Mouse (Mus musculus) forebrain, postnatal 0 days (tissue): ENCODE measurements around the gene 1700022I11Rik. TPM values are rescaled to one million over a fixed set of nuclear protein-coding genes. Genes with fewer than 3 reads are reported as not detected.
A peak's percentile ranks its signal among the peaks of the same experiment; 100 is the strongest.

ENCODE experiments used
- ATAC-seq: fragments of 200-750 bp; cut with Nextera tagmentation; 2 replicates; pipeline ENCODE4 v1.8.0; 2017; ENCODE audit warnings: mild to moderate bottlenecking, moderate library complexity
- DNase-seq: peaks from one replicate; pipeline ENCODE4 v3.0.0-alpha.2; 2015
- H3K27ac ChIP-seq: fragments of 300-500 bp; sonication (generic); 2 replicates; pipeline ENCODE4 v1.5.1; 2014; ENCODE audit warnings: low read depth, mild to moderate bottlenecking, antibody characterized with exemption, low read length, moderate library complexity, mixed read lengths
- H3K27me3 ChIP-seq: fragments of 300-500 bp; sonication (generic); 2 replicates; pipeline ENCODE4 v1.6.1; 2014; ENCODE audit warnings: mild to moderate bottlenecking, low read length, mixed read lengths; ENCODE audit not compliant: insufficient read depth
- H3K36me3 ChIP-seq: fragments of 300-500 bp; sonication (generic); 2 replicates; pipeline ENCODE4 v1.6.1; 2014; ENCODE audit warnings: mild to moderate bottlenecking, moderate library complexity; ENCODE audit not compliant: insufficient read depth
- H3K4me1 ChIP-seq: fragments of 300-500 bp; sonication (generic); 2 replicates; pipeline ENCODE4 v1.6.1; 2014; ENCODE audit warnings: antibody characterized with exemption; ENCODE audit not compliant: insufficient read depth
- H3K4me2 ChIP-seq: fragments of 300-500 bp; sonication (generic); 2 replicates; pipeline ENCODE4 v1.6.1; 2014; ENCODE audit warnings: low read depth, mild to moderate bottlenecking, moderate library complexity
- H3K4me3 ChIP-seq: fragments of 300-500 bp; sonication (generic); 2 replicates; pipeline ENCODE4 v1.5.1; 2014; ENCODE audit warnings: low read depth, low read length, mixed read lengths
- H3K9ac ChIP-seq: fragments of 300-500 bp; sonication (generic); 2 replicates; pipeline ENCODE4 v1.6.1; 2014; ENCODE audit warnings: mild to moderate bottlenecking
- H3K9me3 ChIP-seq: fragments of 300-500 bp; sonication (generic); 2 replicates; pipeline ENCODE4 v1.6.1; 2016; ENCODE audit warnings: low read length
- CTCF ChIP-seq: sonication (generic); IDR thresholded peaks from 2 replicates; pipeline ENCODE4 v1.5.1; 2016; ENCODE audit warnings: antibody characterized with exemption, control low read depth, low read depth
- WGBS: fragments of 180-500 bp; shearing (Covaris S2); extraction: QIAGEN DNeasy Blood & Tissue Kit; methylation state at CpG from one replicate; pipeline ENCODE4 v1.1.7; 2014; 5-methylcytosine and 5-hydroxymethylcytosine counted together
- polyA plus RNA-seq: library from polyadenylated mRNA; unstranded; fragments of >200 nt; fragmentation: Nextera tagmentation; extraction: Ambion mirVana; gene quantifications from 2 replicates; pipeline ENCODE4 v1.2.1, GENCODE M21; 2015
- total RNA-seq: library from RNA; depleted of rRNA; stranded (reverse); fragments of >200 nt; gene quantifications from 2 replicates; pipeline ENCODE4 v1.2.3, GENCODE M21; 2014

1700022I11Rik gene
- total and polyA plus RNA-seq, 2 experiments from 2014 or later: 0.63 TPM; not detected in 1

GRCm38 (mm10) chr4:42957306-42957705 is 12.1 kb upstream of the 1700022I11Rik start:
- DNase-seq: no peak
- Histone ChIP-seq H3K9me3 (no peaks in the 10 kb centered on the region), H3K27ac (no peak overlapping the region), H3K4me2 (no peak overlapping the region), H3K4me1 (peaks cover 19% of the 10 kb centered on the region; the same call in 1 of the 2 replicates), H3K4me3 (no peak overlapping the region), H3K36me3 (peaks cover 49% of the 10 kb centered on the region), H3K9ac (no peak overlapping the region), H3K27me3 (no peaks in the 10 kb centered on the region)
- 79% methylated on average over 11 of the region's 11 CpGs for WGBS
- TF ChIP-seq CTCF: no peak
- ATAC-seq: no peak

GRCm38 (mm10) chr4:42957979-42958378 is 11.4 kb upstream of the 1700022I11Rik start:
- H3K9me3 ChIP-seq: no peaks in the 10 kb centered on the region
- no peak for ATAC-seq
- no peak overlapping the region for H3K4me3 ChIP-seq
- no peak for TF ChIP-seq CTCF
- no peaks in the 10 kb centered on the region for H3K27me3 ChIP-seq
- H3K27ac ChIP-seq: no peak overlapping the region
- 87% methylated on average over 8 of the region's 8 CpGs for WGBS
- no peak overlapping the region for H3K4me2 ChIP-seq
- no peak for DNase-seq
- H3K36me3 ChIP-seq: peaks cover 49% of the 10 kb centered on the region
- peaks cover 12% of the 10 kb centered on the region; the same call in 1 of the 2 replicates for H3K4me1 ChIP-seq
- no peak overlapping the region for H3K9ac ChIP-seq

- Histone ChIP-seq H3K27ac (no peak overlapping the region), H3K27me3 (no peaks in the 10 kb centered on the region), H3K9ac (no peak overlapping the region), H3K4me2 (no peak overlapping the region), H3K4me3 (no peak overlapping the region), H3K36me3 (peaks cover 45% of the 10 kb centered on the region), H3K4me1 (peaks cover 6% of the 10 kb centered on the region; the same call in 1 of the 2 replicates), H3K9me3 (no peaks in the 10 kb centered on the region)
- peak; percentile 22 for DNase-seq
- no peak for ATAC-seq
- 52% methylated on average over 8 of the region's 8 CpGs for WGBS
- TF ChIP-seq CTCF: no peak
Measured at GRCm38 (mm10) chr4:42958942-42959341, 10.5 kb upstream of the 1700022I11Rik start.

- DNase-seq: no peak
- 0 out of 2 replicates have a peak, but pooled peaks cover 6% of the 10 kb centered on the region for H3K4me1 ChIP-seq
- H3K4me3 ChIP-seq: no peak overlapping the region
- H3K4me2 ChIP-seq: no peak overlapping the region
- 61% methylated on average over 4 of the region's 4 CpGs for WGBS
- no peak for TF ChIP-seq CTCF
- H3K9me3 ChIP-seq: no peaks in the 10 kb centered on the region
- H3K36me3 ChIP-seq: peaks cover 44% of the 10 kb centered on the region
- H3K9ac ChIP-seq: no peak overlapping the region
- no peaks in the 10 kb centered on the region for H3K27me3 ChIP-seq
- ATAC-seq: no peak
- H3K27ac ChIP-seq: no peak overlapping the region
Measured at GRCm38 (mm10) chr4:42959382-42959781, 10.0 kb upstream of the 1700022I11Rik start.

- no peak overlapping the region for H3K27ac ChIP-seq
- no peaks in the 10 kb centered on the region for H3K27me3 ChIP-seq
- WGBS: 24% methylated on average over 4 of the region's 4 CpGs
- peak; percentile 77 for TF ChIP-seq CTCF
- H3K4me2 ChIP-seq: no peak overlapping the region
- H3K9me3 ChIP-seq: no peaks in the 10 kb centered on the region
- H3K36me3 ChIP-seq: peaks cover 25% of the 10 kb centered on the region
- ATAC-seq (peak; percentile 64), DNase-seq (peak; percentile 71)
- H3K9ac ChIP-seq: no peak overlapping the region
- H3K4me1 ChIP-seq: no peaks in the 10 kb centered on the region
- H3K4me3 ChIP-seq: no peak overlapping the region
Measured at GRCm38 (mm10) chr4:42961592-42961991, 7.8 kb upstream of the 1700022I11Rik start.

- 96% methylated on average over 2 of the region's 2 CpGs for WGBS
Measured at GRCm38 (mm10) chr4:42963480-42963879, 5.9 kb upstream of the 1700022I11Rik start.

GRCm38 (mm10) chr4:42965039-42965719 is 4.2 kb upstream of the 1700022I11Rik start:
- peak; percentile 90 for DNase-seq
- ATAC-seq: peak; percentile 71
- Histone ChIP-seq H3K4me1 (no peaks in the 10 kb centered on the region), H3K27me3 (no peaks in the 10 kb centered on the region), H3K4me2 (no peak overlapping the region), H3K27ac (no peak overlapping the region), H3K9ac (no peak overlapping the region), H3K4me3 (no peak overlapping the region), H3K36me3 (no peaks in the 10 kb centered on the region), H3K9me3 (no peaks in the 10 kb centered on the region)
- TF ChIP-seq CTCF: peak; percentile 92
- 14% methylated on average over 12 of the region's 12 CpGs for WGBS

More at GRCm38 (mm10) chr4:42963480-42963879, 5.9 kb upstream of the 1700022I11Rik start:
- no peak for ATAC-seq
- H3K27ac ChIP-seq: no peak overlapping the region
- peak; percentile 38 for TF ChIP-seq CTCF
- H3K27me3 ChIP-seq: no peaks in the 10 kb centered on the region
- H3K4me1 ChIP-seq: no peaks in the 10 kb centered on the region
- H3K9ac ChIP-seq: no peak overlapping the region
- H3K4me3 ChIP-seq: no peak overlapping the region
- H3K4me2 ChIP-seq: no peak overlapping the region
- peaks cover 6% of the 10 kb centered on the region; the same call in 1 of the 2 replicates for H3K36me3 ChIP-seq
- no peak for DNase-seq
- H3K9me3 ChIP-seq: no peaks in the 10 kb centered on the region
